Mouse (Mus musculus): ENCODE results near the gene Eea1. TPM values are rescaled to one million over a fixed set of nuclear protein-coding genes. Genes with fewer than 3 reads are reported as not detected.

Eea1 gene
- polyA plus RNA-seq, 1 experiment from 2014 or later, result 22.1 TPM

- no peaks in the 10 kb centered on the region for H3K4me1 ChIP-seq
- ATAC-seq (ENCODE audit: insufficient read depth, low FRiP score, low read depth), result no peak
- H3K4me2 ChIP-seq, result no peak overlapping the region
- H3K9ac ChIP-seq, result no peak overlapping the region
- H3K27me3 ChIP-seq (replicated peaks), result no peaks in the 10 kb centered on the region
- no peak overlapping the region for H3K4me3 ChIP-seq (replicated peaks)
- H3K36me3 ChIP-seq, result no peaks in the 10 kb centered on the region
- H3K27ac ChIP-seq, result no peak overlapping the region
- 63% methylated on average over 2 of the region's 2 CpGs for WGBS
- H3K9me3 ChIP-seq, result no peaks in the 10 kb centered on the region
Observed at GRCm38 (mm10) chr10:96017418-96017817, 77.0 kb downstream of the Eea1 start.

- H3K4me3 ChIP-seq (replicated peaks), result no peak overlapping the region
- no peaks in the 10 kb centered on the region for H3K36me3 ChIP-seq
- H3K27me3 ChIP-seq (replicated peaks), result no peaks in the 10 kb centered on the region
- H3K4me2 ChIP-seq, result no peak overlapping the region
- no peak for ATAC-seq (ENCODE audit: insufficient read depth, low FRiP score, low read depth)
- no peak overlapping the region for H3K9ac ChIP-seq
- H3K4me1 ChIP-seq, result no peaks in the 10 kb centered on the region
- no peak overlapping the region for H3K27ac ChIP-seq
- no peaks in the 10 kb centered on the region for H3K9me3 ChIP-seq
- WGBS, result 50% methylated on average over 10 of the region's 10 CpGs
Observed at GRCm38 (mm10) chr10:96033356-96033984, 93.0 kb downstream of the Eea1 start.

- WGBS, result 83% methylated on average over 3 of the region's 3 CpGs
- no peaks in the 10 kb centered on the region; the same call in 1 of the 2 replicates for H3K36me3 ChIP-seq
- H3K9me3 ChIP-seq, result no peaks in the 10 kb centered on the region
- no peaks in the 10 kb centered on the region for H3K4me1 ChIP-seq
- ATAC-seq (ENCODE audit: insufficient read depth, low FRiP score, low read depth), result no peak
- H3K27ac ChIP-seq, result no peak overlapping the region
- H3K9ac ChIP-seq, result no peak overlapping the region
- no peak overlapping the region for H3K4me2 ChIP-seq
- no peak overlapping the region for H3K4me3 ChIP-seq (replicated peaks)
- no peaks in the 10 kb centered on the region for H3K27me3 ChIP-seq (replicated peaks)
Observed at GRCm38 (mm10) chr10:96034106-96034505, 93.7 kb downstream of the Eea1 start.

- Histone ChIP-seq H3K9ac (no peak overlapping the region), H3K36me3 (no peaks in the 10 kb centered on the region; the same call in 1 of the 2 replicates), H3K9me3 (no peaks in the 10 kb centered on the region), H3K4me3 (replicated peaks) (no peak overlapping the region), H3K27ac (no peak overlapping the region), H3K4me2 (no peak overlapping the region), H3K4me1 (no peaks in the 10 kb centered on the region), H3K27me3 (replicated peaks) (no peaks in the 10 kb centered on the region)
- no peak for ATAC-seq (ENCODE audit: insufficient read depth, low FRiP score, low read depth)
Observed at GRCm38 (mm10) chr10:96035951-96036350, 95.5 kb downstream of the Eea1 start.

- H3K36me3 ChIP-seq, result peaks cover 4% of the 10 kb centered on the region; the same call in 1 of the 2 replicates
- no peaks in the 10 kb centered on the region for H3K27me3 ChIP-seq (replicated peaks)
- H3K4me3 ChIP-seq (replicated peaks), result no peak overlapping the region
- H3K4me2 ChIP-seq, result no peak overlapping the region
- no peak overlapping the region for H3K9ac ChIP-seq
- no peak overlapping the region for H3K27ac ChIP-seq
- WGBS, result 95% methylated on average over 2 of the region's 2 CpGs
- no peak for ATAC-seq (ENCODE audit: insufficient read depth, low FRiP score, low read depth)
- H3K9me3 ChIP-seq, result no peaks in the 10 kb centered on the region
- no peaks in the 10 kb centered on the region for H3K4me1 ChIP-seq
Observed at GRCm38 (mm10) chr10:96044216-96044615, 103.8 kb downstream of the Eea1 start.

- peak; percentile 31; the same call in 1 of the 2 replicates for ATAC-seq (ENCODE audit: insufficient read depth, low FRiP score, low read depth)
- peaks cover under 1% of the 10 kb centered on the region; the same call in 1 of the 2 replicates for H3K36me3 ChIP-seq
- no peak overlapping the region for H3K9ac ChIP-seq
- H3K4me3 ChIP-seq (replicated peaks), result no peak overlapping the region
- WGBS, result 44% methylated on average over 9 of the region's 9 CpGs
- H3K9me3 ChIP-seq, result no peaks in the 10 kb centered on the region
- no peak overlapping the region for H3K27ac ChIP-seq
- no peak overlapping the region for H3K4me2 ChIP-seq
- H3K27me3 ChIP-seq (replicated peaks), result no peaks in the 10 kb centered on the region
- no peaks in the 10 kb centered on the region for H3K4me1 ChIP-seq
Observed at GRCm38 (mm10) chr10:96047960-96048536, 107.6 kb downstream of the Eea1 start.

GRCm38 (mm10) chr10:96048550-96048949, 108.1 kb downstream of the Eea1 start:
- ATAC-seq (ENCODE audit: insufficient read depth, low FRiP score, low read depth), result 0 out of 2 replicates have a peak, but pooled peaks have one; percentile 56
- no peak overlapping the region for H3K9ac ChIP-seq
- H3K27ac ChIP-seq, result no peak overlapping the region
- no peaks in the 10 kb centered on the region for H3K4me1 ChIP-seq
- no peaks in the 10 kb centered on the region for H3K27me3 ChIP-seq (replicated peaks)
- 72% methylated on average over 3 of the region's 3 CpGs for WGBS
- H3K9me3 ChIP-seq, result no peaks in the 10 kb centered on the region
- H3K4me3 ChIP-seq (replicated peaks), result no peak overlapping the region
- H3K36me3 ChIP-seq, result no peaks in the 10 kb centered on the region
- no peak overlapping the region for H3K4me2 ChIP-seq

- H3K4me1 ChIP-seq, result no peaks in the 10 kb centered on the region
- H3K4me3 ChIP-seq (replicated peaks), result no peak overlapping the region
- H3K9me3 ChIP-seq, result no peaks in the 10 kb centered on the region
- H3K9ac ChIP-seq, result no peak overlapping the region
- no peak overlapping the region for H3K27ac ChIP-seq
- ATAC-seq (ENCODE audit: insufficient read depth, low FRiP score, low read depth), result no peak
- no peaks in the 10 kb centered on the region for H3K27me3 ChIP-seq (replicated peaks)
- no peaks in the 10 kb centered on the region for H3K36me3 ChIP-seq
- H3K4me2 ChIP-seq, result no peak overlapping the region
- 50% methylated on average over 3 of the region's 3 CpGs for WGBS
Observed at GRCm38 (mm10) chr10:96067347-96067746, 126.9 kb downstream of the Eea1 start.

GRCm38 (mm10) chr10:96074386-96074785, 133.9 kb downstream of the Eea1 start:
- ATAC-seq (ENCODE audit: insufficient read depth, low FRiP score, low read depth), result no peak
- 79% methylated on average over 7 of the region's 7 CpGs for WGBS
- no peak overlapping the region for H3K4me2 ChIP-seq
- no peaks in the 10 kb centered on the region for H3K36me3 ChIP-seq
- no peak overlapping the region for H3K27ac ChIP-seq
- H3K9ac ChIP-seq, result no peak overlapping the region
- no peaks in the 10 kb centered on the region for H3K9me3 ChIP-seq
- H3K4me1 ChIP-seq, result no peaks in the 10 kb centered on the region
- H3K27me3 ChIP-seq (replicated peaks), result no peaks in the 10 kb centered on the region
- no peak overlapping the region for H3K4me3 ChIP-seq (replicated peaks)

- no peak overlapping the region for H3K4me2 ChIP-seq
- no peaks in the 10 kb centered on the region for H3K27me3 ChIP-seq (replicated peaks)
- H3K36me3 ChIP-seq, result no peaks in the 10 kb centered on the region
- H3K9me3 ChIP-seq, result no peaks in the 10 kb centered on the region
- no peaks in the 10 kb centered on the region for H3K4me1 ChIP-seq
- 50% methylated on average over 4 of the region's 4 CpGs for WGBS
- no peak overlapping the region for H3K27ac ChIP-seq
- ATAC-seq (ENCODE audit: insufficient read depth, low FRiP score, low read depth), result no peak
- no peak overlapping the region for H3K9ac ChIP-seq
- H3K4me3 ChIP-seq (replicated peaks), result no peak overlapping the region
Observed at GRCm38 (mm10) chr10:96075403-96075802, 135.0 kb downstream of the Eea1 start.

- Histone ChIP-seq H3K27me3 (replicated peaks) (no peaks in the 10 kb centered on the region), H3K27ac (no peak overlapping the region), H3K9me3 (no peaks in the 10 kb centered on the region), H3K4me1 (no peaks in the 10 kb centered on the region), H3K4me2 (no peak overlapping the region), H3K4me3 (replicated peaks) (no peak overlapping the region), H3K9ac (no peak overlapping the region), H3K36me3 (no peaks in the 10 kb centered on the region)
- 12% methylated on average over 7 of the region's 7 CpGs for WGBS
- ATAC-seq (ENCODE audit: insufficient read depth, low FRiP score, low read depth), result no peak
Observed at GRCm38 (mm10) chr10:96075880-96076279, 135.4 kb downstream of the Eea1 start.

- H3K27ac ChIP-seq, result no peak overlapping the region
- WGBS, result 64% methylated on average over 3 of the region's 3 CpGs
- no peak overlapping the region for H3K9ac ChIP-seq
- H3K36me3 ChIP-seq, result no peaks in the 10 kb centered on the region
- ATAC-seq (ENCODE audit: insufficient read depth, low FRiP score, low read depth), result no peak
- H3K27me3 ChIP-seq (replicated peaks), result no peaks in the 10 kb centered on the region
- no peak overlapping the region for H3K4me2 ChIP-seq
- no peaks in the 10 kb centered on the region for H3K9me3 ChIP-seq
- H3K4me1 ChIP-seq, result no peaks in the 10 kb centered on the region
- no peak overlapping the region for H3K4me3 ChIP-seq (replicated peaks)
Observed at GRCm38 (mm10) chr10:96076461-96076860, 136.0 kb downstream of the Eea1 start.

Data from stomach, embryonic 15.5 days (tissue).